Mouse (Mus musculus) cerebellum, postnatal 25 days (tissue): Measurements from ENCODE around the gene Lrfn4.

Experiments
- DNase-seq, 2 experiments: peaks; one replicate each; pipeline ENCODE4 v3.0.0; 2021; ENCODE audit warnings: mixed read lengths in 2 of 2

The Lrfn4 gene

DNA sequence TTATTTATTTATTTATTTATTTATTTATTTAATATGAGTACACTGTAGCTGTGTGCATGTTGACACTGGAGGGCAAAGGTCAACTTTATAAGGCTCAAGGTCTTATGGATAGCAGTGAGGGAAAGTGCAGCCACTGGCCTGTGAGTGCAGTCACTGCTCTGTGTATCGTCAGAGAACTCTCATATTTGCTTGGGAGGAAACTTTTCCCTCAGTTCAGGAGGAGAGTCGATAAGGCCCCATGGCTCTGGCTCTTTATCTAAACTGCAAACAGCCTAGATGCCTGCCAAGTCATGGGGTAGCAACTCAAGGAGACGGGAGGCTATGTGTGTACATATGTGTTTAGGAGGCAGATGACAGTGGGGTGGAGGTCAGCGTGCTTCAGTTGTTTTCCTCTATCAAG is 46.6 kb downstream of the Lrfn4 start:
- DNase-seq: no peak

DNA sequence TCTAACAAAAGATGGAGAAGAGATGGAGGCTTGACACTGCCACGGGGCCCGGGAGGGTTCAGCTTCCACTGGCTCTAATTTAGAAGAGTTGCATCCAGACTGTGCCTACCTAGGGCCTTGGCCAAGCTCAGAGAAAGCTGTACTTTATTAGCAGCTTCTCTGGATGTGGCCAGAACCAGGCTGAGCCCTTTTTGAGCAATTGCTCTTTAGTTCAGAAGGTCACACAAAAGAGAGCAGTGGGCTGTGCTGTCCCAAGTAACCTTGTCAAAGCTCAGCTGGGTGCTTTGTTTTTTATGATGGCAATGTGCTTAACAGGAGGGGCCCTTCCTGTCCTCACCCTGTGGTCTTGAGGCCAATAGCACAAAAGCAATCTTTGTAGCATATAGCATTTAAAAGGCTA is 47.8 kb downstream of the Lrfn4 start:
- no peak for DNase-seq

DNA sequence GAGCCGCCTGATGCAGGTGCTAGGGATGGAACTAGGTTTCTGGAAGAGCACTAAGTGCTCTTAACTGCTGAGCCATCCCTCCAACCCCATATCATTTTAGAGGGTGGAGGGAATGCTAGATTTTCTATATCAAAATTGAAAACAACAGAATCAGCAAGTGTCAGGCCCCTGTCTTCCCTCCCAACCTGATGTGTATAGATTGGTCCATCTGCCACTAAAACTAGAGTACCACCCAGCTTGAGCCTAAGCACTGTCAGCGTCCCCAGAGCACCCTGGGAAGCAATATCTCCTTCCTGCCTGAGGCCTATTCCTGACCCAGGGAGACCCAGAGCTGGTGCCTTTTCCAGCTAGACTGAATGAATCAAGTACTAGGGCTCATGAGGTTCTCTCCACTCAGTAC is 48.6 kb downstream of the Lrfn4 start:
- no peak for DNase-seq

DNA sequence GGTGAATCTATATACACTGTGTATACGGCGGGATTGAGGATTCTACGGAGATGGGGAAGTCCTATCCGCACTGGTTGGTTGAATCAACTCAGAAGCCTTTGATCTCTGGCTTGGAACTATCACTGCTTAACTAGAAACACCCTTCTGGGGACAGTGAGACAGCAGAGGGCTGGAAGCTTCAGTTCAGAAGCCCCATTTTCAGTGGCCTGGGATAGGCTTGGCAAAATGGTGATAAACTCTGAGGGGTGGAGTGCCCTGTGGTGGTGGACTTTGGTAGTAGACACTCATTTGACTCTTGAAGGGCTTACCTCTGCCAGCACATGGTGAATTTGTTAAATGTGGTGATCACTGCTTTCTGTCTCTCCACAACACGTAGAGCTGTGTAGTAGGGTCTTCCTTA is 49.8 kb downstream of the Lrfn4 start:
- DNase-seq: no peak
